Comparison of ENCODE assay signal across 8 mouse cellular contexts in genomic region chr9:49797508-49797820, GRCm38 (mm10). TPM values are rescaled to one million over a fixed set of nuclear protein-coding genes. Genes with fewer than 3 reads are reported as not detected.
DNase-seq lines count a peak whose midpoint lies in the region; ATAC-seq lines count a peak whose summit lies in the region.

No protein-coding gene starts in this region.

- H3K4me3 ChIP-seq in kidney, embryonic 14.5 days (ENCODE audit: low read length), result peak overlapping the region; percentile 96
- peak overlapping the region; percentile 76 for H3K4me3 ChIP-seq in embryonic facial prominence, embryonic 11.5 days (ENCODE audit: low read depth, low read length)
- H3K4me3 ChIP-seq in hindbrain, embryonic 15.5 days, result peak overlapping the region; percentile 97
- peak overlapping the region; percentile 98 for H3K4me3 ChIP-seq in midbrain, embryonic 15.5 days

- no peaks in the 10 kb centered on the region for H3K9me3 ChIP-seq in kidney, embryonic 14.5 days (ENCODE audit: control insufficient read depth, low read length)
- no peaks in the 10 kb centered on the region for H3K9me3 ChIP-seq in embryonic facial prominence, embryonic 11.5 days (replicated peaks; ENCODE audit: control insufficient read depth, low read length)
- no peaks in the 10 kb centered on the region for H3K9me3 ChIP-seq in hindbrain, embryonic 15.5 days
- H3K9me3 ChIP-seq in midbrain, embryonic 15.5 days, result no peaks in the 10 kb centered on the region

- under 1% methylated on average over 15 of the region's 15 CpGs for WGBS in kidney, embryonic 14.5 days
- WGBS in embryonic facial prominence, embryonic 11.5 days, result under 1% methylated on average over 15 of the region's 15 CpGs
- under 1% methylated on average over 15 of the region's 15 CpGs for WGBS in hindbrain, embryonic 15.5 days
- WGBS in midbrain, embryonic 15.5 days, result under 1% methylated on average over 15 of the region's 15 CpGs

- no peak for ATAC-seq in kidney, embryonic 14.5 days (ENCODE audit: low FRiP score, low TSS enrichment)
- ATAC-seq in embryonic facial prominence, embryonic 11.5 days (replicated peaks; ENCODE audit: insufficient number of reproducible peaks, low FRiP score, low TSS enrichment, low read depth), result no peak
- no peak; the same call in 1 of the 2 replicates for ATAC-seq in hindbrain, embryonic 15.5 days (ENCODE audit: low FRiP score, low read depth)
- ATAC-seq in midbrain, embryonic 15.5 days (replicated peaks), result no peak

- DNase-seq in kidney, postnatal 25 days, result no peak
- DNase-seq in embryonic facial prominence, embryonic 11.5 days (ENCODE audit: low spot score), result no peak
- no peak for DNase-seq in spleen, postnatal 14 days (ENCODE audit: low spot score in 2 of 2)
- no peak for DNase-seq in gastrocnemius, postnatal 25 days
- DNase-seq in embryo, embryonic 10 days (ENCODE audit: low spot score), result no peak

- H3K9ac ChIP-seq in kidney, embryonic 14.5 days (ENCODE audit: low read depth, low read length), result peak overlapping the region; percentile 88
- peak overlapping the region; percentile 80 for H3K9ac ChIP-seq in embryonic facial prominence, embryonic 11.5 days (replicated peaks; ENCODE audit: low read length)
- H3K9ac ChIP-seq in hindbrain, embryonic 15.5 days, result peak overlapping the region; percentile 98
- H3K9ac ChIP-seq in midbrain, embryonic 15.5 days, result peak overlapping the region; percentile 99

- H3K4me1 ChIP-seq in kidney, embryonic 14.5 days (ENCODE audit: control insufficient read depth, insufficient read depth, low read length), result peaks cover 5% of the 10 kb centered on the region; the same call in 1 of the 2 replicates
- H3K4me1 ChIP-seq in embryonic facial prominence, embryonic 11.5 days (ENCODE audit: control insufficient read depth, insufficient read depth, low read length), result no peaks in the 10 kb centered on the region
- peaks cover 42% of the 10 kb centered on the region for H3K4me1 ChIP-seq in hindbrain, embryonic 15.5 days (replicated peaks)
- H3K4me1 ChIP-seq in midbrain, embryonic 15.5 days, result peaks cover 32% of the 10 kb centered on the region

- no peaks in the 10 kb centered on the region for H3K36me3 ChIP-seq in kidney, embryonic 14.5 days (ENCODE audit: control insufficient read depth, insufficient read depth, low read length)
- no peaks in the 10 kb centered on the region for H3K36me3 ChIP-seq in embryonic facial prominence, embryonic 11.5 days (replicated peaks; ENCODE audit: control insufficient read depth, insufficient read depth, low read depth, low read length)
- H3K36me3 ChIP-seq in hindbrain, embryonic 15.5 days, result no peaks in the 10 kb centered on the region
- no peaks in the 10 kb centered on the region for H3K36me3 ChIP-seq in midbrain, embryonic 15.5 days (replicated peaks)

- H3K4me2 ChIP-seq in kidney, embryonic 14.5 days (replicated peaks; ENCODE audit: low read depth, low read length), result peak overlapping the region; percentile 83
- peak overlapping the region; percentile 96 for H3K4me2 ChIP-seq in embryonic facial prominence, embryonic 11.5 days (ENCODE audit: low read depth, low read length)
- H3K4me2 ChIP-seq in hindbrain, embryonic 15.5 days, result peak overlapping the region; percentile 79
- peak overlapping the region; percentile 61 for H3K4me2 ChIP-seq in midbrain, embryonic 15.5 days

- peak overlapping the region; percentile 82 for H3K27ac ChIP-seq in kidney, embryonic 14.5 days (ENCODE audit: low read depth, low read length)
- no peak overlapping the region for H3K27ac ChIP-seq in embryonic facial prominence, embryonic 11.5 days (replicated peaks; ENCODE audit: low read depth, low read length)
- H3K27ac ChIP-seq in hindbrain, embryonic 15.5 days (replicated peaks), result peak overlapping the region; percentile 98
- peak overlapping the region; percentile 99 for H3K27ac ChIP-seq in midbrain, embryonic 15.5 days

- H3K27me3 ChIP-seq in kidney, embryonic 14.5 days (ENCODE audit: control insufficient read depth, insufficient read depth, low read length), result no peaks in the 10 kb centered on the region
- H3K27me3 ChIP-seq in embryonic facial prominence, embryonic 11.5 days (ENCODE audit: control insufficient read depth, insufficient read depth, low read length), result no peaks in the 10 kb centered on the region
- no peaks in the 10 kb centered on the region for H3K27me3 ChIP-seq in hindbrain, embryonic 15.5 days
- H3K27me3 ChIP-seq in midbrain, embryonic 15.5 days (replicated peaks), result no peaks in the 10 kb centered on the region

RNA-seq across cellular contexts. Expression of gene Ncam1, which starts 1.3 kb away (rescaled TPM):
- 126 and 139 TPM in 2 replicates for polyA plus RNA-seq in kidney, embryonic 14.5 days (2014; fragmentation: Nextera tagmentation; extraction: Ambion mirVana)
- polyA plus RNA-seq in embryonic facial prominence, embryonic 11.5 days (2014; fragmentation: Nextera tagmentation; extraction: Ambion mirVana), result 51.2 and 56.1 TPM in 2 replicates
- 442 and 493 TPM in 2 replicates for polyA plus RNA-seq in hindbrain, embryonic 15.5 days (2015; fragmentation: Nextera tagmentation; extraction: Ambion mirVana)
- 561 and 627 TPM in 2 replicates for polyA plus RNA-seq in midbrain, embryonic 15.5 days (2015; fragmentation: Nextera tagmentation; extraction: Ambion mirVana)
- 10 to 100 TPM; 20.0 to 30.6 TPM for total RNA-seq in gastrocnemius, postnatal 25 days (2021)
